Mouse (Mus musculus): ENCODE measurements around the gene Armt1.

Gene Armt1

DNA sequence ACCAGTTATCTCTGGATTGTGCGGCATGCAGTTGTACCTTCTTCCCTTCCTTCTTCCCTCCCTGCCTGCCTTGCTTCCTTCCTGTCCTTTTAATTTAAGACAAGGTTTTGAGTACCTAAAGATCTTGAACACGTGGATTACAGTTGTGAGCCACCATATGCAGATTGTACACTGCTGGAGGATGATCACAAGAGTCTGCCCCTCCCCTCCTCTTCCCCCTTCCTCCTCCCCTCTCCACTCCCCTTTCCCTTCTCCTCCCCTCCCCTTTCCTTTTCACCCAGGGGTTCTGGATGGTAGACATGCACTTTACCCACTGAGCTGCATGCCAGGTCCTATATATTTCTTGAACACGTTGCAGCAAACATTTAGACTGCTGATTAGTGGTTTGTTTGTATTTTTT lies 3.1 kb downstream of the Armt1 start:
- DNase-seq (ENCODE audit: low read depth) = no peak

DNA sequence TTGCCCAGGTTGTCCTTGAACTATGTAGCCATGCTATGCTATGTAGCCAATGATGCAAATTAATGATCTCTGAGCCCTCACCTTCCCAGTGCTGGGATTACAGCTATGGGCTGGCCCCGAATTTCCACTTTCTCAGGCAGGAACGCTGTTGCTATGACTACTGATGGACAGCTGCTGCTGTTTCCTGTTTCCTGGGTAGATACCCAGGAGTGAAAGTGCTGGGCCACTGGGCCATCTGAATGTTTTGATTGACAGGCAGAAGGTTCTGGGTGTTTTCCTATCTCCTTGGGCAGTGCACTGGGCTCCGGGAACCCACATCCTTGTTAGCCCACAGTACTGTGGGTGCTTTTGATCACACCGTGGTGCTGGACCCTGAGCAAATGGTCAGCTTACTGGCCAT lies 24.1 kb downstream of the Armt1 start:
- DNase-seq (ENCODE audit: low read depth) = no peak

DNA sequence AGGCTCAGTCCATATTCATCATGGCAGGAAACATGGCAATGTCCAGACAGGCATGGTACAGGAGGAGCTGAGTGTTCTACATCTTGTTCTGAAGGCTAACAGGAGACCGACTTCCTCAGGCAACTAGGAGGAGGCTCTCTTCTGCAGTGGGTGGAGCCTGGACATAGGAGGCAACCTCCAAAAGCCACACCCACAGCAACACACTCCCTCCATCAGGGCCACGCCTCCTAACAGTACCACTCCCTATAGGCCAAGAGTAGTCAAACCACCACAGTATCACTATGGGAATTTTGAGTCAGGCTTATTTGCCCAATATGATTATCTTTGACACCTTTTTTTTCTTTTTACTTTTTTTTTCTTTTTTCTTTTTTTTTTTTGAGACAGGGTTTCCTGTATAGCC lies 27.9 kb downstream of the Armt1 start:
- DNase-seq (ENCODE audit: low read depth) = no peak

DNA sequence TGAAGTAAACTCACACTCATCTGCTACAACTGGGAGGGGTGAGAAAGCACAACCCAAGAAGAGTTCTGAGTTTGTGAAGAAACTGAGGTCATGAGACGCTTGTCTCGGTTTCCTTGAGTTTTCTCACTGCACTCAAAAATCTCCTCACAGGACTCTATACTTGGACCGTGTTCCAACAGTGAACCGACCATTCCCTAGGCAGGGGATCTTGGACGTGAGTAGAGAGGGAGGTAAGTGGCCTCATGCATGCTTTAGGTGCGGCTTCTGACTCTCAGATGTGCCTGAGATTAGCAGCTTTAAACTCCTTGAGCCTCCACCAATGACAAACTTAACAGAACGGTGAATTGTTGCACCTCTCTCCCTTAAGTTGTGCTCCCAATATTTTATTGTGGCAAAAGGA lies 33.5 kb downstream of the Armt1 start:
- DNase-seq (ENCODE audit: low read depth) = no peak

DNA sequence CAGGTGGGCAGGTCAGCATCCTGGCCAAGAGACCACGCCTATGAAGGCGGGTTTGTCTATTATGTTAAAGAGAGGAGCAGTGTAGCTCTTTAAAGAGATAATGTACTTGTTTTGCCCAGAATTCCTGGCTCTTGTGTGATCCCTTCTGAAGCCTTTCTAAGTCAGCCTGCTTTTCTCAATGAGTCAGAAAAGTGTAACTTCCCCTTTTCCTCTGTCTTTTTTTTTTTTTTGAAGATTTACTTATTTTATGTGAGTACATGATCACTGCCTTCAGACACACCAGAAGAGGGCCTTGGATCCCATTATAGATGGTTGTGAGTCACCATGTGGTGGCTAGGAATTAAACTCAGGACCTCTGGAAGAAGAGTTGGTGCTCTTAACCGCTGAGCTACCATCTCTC lies 37.1 kb downstream of the Armt1 start:
- DNase-seq (ENCODE audit: low read depth) = no peak

DNA sequence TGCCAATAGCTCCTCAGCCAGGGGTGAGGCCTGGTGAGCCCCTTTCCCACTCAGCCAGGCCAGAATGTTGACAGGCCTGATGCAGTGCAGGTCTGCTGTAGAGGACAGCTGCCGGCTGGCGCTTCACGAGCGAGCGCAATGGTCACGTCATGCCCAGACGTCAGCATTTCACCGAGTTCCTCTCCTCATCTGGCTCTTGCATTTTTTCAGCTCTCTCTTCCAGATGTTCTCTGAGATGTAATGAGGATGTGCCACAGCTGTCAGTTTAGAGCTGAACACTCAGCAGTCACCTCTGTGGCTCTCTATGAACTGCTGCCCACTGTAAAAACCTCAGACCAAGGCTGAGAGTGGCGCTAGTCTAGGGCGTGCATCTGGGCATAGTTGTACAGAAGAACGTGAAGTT lies 41.3 kb downstream of the Armt1 start:
- DNase-seq (ENCODE audit: low read depth) = no peak

DNA sequence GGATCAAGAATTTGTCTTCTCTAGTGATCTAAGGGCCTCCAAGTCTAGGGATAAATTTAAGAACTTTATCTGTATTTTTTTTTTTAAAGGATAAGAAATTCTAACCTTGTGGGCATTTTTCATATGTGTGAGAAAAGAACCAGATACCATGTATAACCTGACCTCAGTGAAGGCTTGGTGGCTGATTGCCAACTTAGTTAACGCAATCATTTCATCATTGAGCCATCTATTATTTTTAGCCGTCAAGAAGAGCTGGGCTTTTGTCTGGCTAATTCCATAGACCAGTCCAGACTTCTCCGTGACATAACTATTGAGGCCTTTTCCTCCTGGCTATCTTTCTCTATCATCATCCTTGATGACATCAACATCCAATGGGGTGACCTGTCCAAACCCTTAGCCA lies 43.2 kb downstream of the Armt1 start:
- no peak for DNase-seq (ENCODE audit: low read depth)

DNA sequence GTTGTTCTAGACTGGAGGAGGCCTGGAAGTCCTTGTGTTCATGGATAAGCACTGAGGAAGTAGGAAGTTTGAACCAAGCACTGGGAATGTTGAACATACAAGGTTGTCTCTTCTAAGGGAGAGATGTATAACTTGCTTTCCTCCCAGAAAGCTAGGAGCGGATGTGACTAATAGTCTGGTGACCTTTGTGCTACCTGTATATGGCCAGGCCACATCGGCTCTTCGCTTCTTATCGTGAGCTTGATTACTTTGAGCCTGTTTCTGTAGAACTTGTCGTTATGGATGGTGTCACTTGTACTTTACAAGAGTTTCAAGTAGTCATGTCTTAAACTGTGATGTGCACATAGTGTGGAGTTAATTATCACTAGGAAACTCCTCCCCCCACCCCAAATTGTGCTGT lies 44.3 kb downstream of the Armt1 start:
- no peak for DNase-seq (ENCODE audit: low read depth)

DNA sequence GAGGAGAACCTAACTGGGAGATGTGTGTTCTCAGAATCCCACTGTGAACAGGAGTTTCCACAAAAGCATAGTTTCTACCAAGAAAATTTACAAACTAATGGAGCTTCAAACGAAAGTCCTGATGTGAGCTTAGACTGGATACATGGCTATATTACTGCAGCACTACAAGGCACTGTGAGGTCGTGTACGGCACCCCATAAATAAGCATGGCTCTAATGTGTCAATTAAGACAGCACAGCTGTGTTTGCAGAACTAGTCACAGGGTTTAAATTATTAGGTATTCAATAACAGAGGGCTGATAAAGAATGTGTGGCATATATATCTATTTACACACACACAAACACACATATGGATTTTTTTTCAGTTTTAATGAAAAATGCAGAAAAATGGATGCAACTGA lies 48.7 kb downstream of the Armt1 start:
- DNase-seq (ENCODE audit: low read depth) = no peak

DNA sequence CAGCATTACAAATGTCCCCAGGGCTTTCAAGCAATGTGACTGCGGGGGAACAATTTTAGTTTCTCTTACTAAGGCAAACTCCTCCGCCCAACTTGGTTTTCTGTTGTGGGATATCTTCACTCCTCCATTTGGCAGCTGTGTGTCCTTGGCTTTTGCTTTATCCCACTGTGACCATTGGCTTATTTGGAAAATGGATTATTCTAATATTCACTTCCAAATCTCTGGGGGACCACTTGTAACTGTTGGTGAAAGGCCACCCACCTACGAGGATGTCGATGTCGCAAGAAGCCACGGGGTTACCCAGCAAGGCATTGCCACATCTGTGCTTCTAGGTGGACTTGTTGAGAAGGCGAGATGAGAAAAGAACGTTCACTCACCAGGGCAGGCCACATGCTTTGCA lies 49.4 kb downstream of the Armt1 start:
- no peak for DNase-seq (ENCODE audit: low read depth)

DNA sequence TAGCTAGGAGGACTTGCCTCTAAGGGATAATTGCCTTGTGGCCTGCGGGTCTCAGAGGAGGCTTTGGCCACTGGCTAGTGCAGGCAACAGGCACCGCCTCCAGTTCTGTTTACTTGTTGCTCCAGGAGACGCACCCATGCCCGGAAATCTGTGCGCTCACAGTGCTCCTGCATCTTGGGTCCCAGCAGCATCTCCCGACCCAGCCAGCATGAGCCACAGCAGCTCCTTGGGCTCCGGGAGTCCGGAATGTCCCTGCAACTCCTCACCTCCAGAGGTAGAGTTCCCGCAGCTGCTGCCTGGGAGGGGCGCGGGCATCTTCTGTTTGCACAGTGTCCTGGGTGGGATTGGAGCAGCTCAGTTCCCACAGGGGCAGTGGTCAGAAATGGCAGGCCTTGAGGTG lies 50.1 kb downstream of the Armt1 start, which contains the start of gene Ccdc170:
Ccdc170 (plus strand) TSS at position 148 of the 400 bp plus-strand sequence.
- DNase-seq (ENCODE audit: low read depth) = no peak

DNA sequence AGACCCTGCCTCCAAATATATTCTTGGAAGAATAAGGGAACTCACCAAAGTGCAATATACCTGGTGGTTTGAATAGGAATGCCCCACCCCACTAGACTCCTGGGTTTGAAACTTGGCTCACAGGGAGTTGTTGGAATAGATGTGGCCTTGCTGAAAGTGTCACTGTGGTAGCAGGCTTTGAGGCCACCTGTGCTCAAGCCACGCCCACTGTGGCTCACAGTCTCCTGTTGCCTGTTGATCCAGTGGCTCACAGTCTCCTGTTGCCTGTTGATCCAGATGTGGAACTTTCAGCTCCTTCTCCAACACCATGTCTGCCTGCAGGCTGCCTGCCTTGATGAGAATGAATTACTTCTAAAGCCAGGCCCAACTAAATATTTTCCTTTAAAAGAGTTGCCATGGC lies 51.6 kb downstream of the Armt1 start:
- no peak for DNase-seq (ENCODE audit: low read depth)

DNA sequence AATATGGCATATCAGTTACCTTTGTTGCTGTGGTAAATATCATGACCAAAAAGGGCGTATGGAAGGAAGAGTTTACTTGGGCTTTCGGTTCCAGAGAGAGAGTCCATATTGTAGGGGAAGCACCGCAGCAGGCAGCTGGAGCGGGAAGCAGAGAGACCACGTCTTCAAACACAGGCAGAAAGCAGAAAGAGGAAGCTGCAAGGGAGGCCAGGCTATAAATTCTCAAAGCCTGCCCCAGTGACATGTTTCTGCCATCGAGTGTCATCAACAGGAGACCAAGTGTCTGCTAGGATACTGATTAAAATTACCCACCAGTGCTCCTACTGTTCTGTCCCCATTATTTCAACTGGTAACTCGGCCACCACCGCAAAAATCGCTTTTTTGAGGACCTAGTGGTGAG lies 52.7 kb downstream of the Armt1 start:
- no peak for DNase-seq (ENCODE audit: low read depth)

DNA sequence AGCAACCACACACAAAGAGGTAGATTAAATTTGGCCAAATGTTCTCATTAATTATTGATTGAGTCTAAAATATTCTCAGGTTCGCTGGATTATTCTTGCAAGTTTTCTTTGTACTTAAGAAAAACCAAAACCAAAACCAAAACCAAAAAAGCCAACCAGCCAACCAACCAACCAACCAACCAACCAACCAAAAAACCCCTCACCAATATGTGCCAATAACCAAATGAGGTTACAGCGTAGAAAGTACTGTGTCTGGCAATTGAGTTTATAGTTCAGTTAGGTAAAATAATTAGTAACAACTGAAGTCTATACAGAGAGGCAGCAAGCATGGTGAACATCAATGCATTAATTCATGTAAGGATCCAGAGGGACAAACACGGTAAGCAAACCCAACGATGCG lies 57.6 kb downstream of the Armt1 start:
- no peak for DNase-seq (ENCODE audit: low read depth)

DNA sequence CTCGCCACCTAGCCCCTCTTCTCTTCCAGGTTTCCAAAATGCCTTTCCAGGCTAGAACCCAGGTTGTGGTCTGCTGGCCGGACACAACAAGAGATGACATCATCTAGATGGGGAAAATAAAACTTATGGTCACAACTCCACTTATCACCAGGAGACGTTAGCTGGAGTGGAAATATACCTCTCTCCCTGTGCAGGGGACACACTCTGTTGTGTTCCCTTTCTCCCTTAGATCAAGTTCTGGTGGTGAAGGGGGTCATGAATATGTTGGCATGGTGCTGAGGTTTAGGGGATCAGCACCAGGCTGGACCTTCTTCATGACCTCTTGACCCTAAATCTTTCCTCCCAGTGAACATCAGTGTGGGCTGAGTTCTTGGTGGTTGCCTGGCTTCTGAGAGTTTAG lies 59.0 kb downstream of the Armt1 start:
- DNase-seq (ENCODE audit: low read depth) = no peak

DNA sequence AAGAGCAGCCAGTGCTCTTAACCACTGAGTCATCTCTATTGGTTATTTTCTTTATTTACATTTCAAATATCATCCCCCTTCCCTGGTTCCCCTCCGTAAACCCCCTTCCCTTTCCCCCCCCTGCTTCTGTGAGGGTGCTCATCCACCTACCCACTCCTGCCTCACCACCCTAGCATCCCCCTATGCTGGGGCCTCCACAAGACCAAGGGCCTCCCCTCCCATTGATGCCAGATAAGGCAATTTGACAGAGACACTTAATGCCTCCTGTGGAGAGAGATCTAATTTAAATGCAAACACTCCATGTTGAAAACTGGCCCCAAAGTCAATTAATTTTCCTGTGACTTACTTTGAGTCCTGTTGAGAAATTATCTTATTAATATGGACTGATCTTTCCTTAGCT lies 59.8 kb downstream of the Armt1 start:
- no peak for DNase-seq (ENCODE audit: low read depth)

DNA sequence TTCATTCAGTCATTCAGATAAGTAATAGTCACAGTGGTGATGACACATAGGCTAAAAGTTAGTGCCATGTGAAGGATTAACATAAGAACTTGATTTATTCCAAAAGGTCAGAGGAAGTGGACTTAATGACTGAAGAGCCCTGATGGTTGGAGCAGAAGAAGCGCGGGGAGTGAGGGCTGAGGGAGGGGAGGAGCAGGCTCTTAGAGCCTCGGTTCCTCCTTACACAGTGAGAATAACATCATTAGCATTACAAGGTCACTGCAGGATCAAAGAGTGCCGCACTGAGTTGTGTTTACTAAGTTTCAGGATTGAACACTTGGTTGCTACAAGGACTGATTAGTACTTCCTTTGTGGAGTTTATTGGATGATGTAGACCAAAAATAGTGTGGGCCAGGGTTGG lies 60.6 kb downstream of the Armt1 start:
- no peak for DNase-seq (ENCODE audit: low read depth)

DNA sequence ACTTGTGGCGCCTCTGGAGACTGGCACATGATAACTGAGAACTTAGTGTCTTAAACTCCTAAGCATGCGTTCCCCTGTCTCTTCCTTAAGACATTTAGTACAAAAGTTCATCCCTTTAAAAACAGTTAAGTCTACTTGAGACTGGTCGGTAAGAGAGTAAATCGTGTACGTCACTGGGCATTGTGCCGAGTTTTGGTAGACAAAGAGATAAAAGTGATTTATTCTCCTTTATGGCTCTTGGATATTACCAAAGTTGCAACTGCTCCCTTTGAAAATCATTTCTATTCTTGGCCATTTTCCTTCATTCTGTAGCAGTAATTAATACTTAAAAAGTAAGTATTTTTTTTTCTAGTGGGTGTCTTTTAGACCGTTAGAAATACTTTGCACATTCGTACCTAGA lies 71.0 kb downstream of the Armt1 start:
- DNase-seq (ENCODE audit: low read depth) = no peak
